Mouse (Mus musculus) layer of hippocampus, postnatal 36 days (tissue): ENCODE data around the gene Nin. TPM values are rescaled to one million over a fixed set of nuclear protein-coding genes. Genes with fewer than 3 reads are reported as not detected.
"Not testable (repeated sequence)": the region's sequence is repeated elsewhere in the genome, so short reads cannot be mapped to it uniquely, and the experiment has no call there.

Source experiments
- DNase-seq, 2 experiments: peaks; one replicate each; pipeline ENCODE4 v3.0.0; 2022
- total RNA-seq, 2 experiments: library from RNA; stranded (reverse); gene quantifications; 2 replicates each; pipeline ENCODE4 v1.2.3; 2021

The Nin gene
- total RNA-seq, result 10 to 100 TPM; 69.8 to 72.7 TPM

DNA sequence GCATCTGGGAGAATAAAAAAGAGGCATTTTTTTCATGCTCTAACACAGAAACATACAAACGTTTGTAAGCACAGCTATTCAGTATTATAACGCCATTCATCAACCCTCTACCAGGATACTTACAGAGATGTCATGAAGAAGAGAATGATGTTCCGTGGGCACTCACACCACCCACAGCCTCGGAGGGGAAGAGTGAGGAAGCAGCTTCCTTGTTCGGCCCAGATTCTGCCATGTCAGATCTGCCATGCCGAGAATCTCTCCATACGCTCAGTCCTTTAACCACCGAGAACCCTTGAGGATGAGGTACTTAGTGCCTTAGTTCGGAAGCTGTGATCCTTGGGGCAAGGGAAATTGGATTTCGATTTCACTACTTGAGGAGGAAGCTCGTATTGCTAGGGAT, at the start of gene Nin:
Nin (minus strand) TSS at position 367 of the 400 bp plus-strand sequence.
- peak in 1 of 2 experiments; percentile 29 for DNase-seq

- DNase-seq, result no peak
Observed at GRCm38 (mm10) chr12:70161057-70161456, 47.5 kb upstream of the Nin start.

DNA sequence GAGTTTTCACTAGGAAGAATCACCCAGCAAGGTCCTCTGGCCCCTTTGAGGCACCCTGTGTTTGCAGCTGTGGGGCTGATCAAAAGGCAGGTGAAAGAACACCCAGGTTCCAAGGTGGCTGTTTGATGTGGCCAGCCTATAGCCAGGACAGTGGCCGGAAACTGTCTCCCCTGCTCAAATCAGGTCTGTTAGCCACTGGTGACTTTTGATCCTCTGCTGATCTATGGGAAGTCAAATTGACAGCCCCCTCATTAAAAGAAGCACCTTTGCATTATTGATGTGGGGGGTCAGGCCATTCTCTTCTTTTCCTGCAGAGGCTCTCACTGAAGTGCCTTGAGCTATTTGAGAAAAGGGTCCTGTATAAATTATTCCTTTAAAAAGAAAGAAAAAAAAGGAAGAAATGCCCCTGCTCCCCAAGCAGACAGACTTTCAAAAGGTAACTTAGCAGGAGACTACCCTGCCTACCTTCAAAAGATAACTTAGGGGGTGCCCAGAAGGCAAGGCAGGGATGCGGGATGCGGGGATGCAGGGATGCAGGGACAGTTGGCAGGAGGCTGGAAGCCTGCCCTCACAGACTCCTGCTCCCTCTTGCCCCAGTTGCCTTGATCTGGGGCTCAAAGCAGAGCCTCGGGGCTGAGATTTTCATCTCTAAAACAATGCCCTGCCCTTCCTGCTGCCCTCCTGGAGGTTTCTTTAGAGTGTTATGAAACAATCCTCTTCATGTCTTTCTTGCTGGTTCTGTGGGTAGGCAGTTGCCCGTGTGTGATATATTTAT, 44.0 kb upstream of the Nin start:
- DNase-seq, result no peak

DNA sequence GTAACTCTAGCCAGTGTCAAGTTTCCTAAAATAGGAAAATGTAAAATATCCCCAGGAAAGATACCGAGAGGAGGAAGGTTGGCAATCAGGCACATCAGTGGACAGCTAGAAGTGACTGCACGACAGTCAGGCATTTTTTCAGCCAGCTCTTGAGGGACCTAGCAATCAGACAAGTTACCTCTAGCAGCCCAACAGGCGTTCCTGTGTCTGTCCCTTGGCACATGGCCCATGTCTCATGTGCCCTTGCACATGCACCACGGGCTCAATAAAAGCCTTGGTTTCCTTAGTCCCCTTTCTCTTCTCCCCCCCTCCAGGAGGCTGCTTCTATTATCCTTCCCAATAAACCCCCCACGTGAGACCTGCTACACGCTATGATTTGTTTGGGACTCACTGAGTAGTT, 42.7 kb upstream of the Nin start:
- no peak for DNase-seq

- DNase-seq, result no peak
Observed at GRCm38 (mm10) chr12:70153842-70154241, 40.3 kb upstream of the Nin start, which contains the start of gene Abhd12b. Gene Abhd12b (plus strand): TSS chr12:70154142.

DNA sequence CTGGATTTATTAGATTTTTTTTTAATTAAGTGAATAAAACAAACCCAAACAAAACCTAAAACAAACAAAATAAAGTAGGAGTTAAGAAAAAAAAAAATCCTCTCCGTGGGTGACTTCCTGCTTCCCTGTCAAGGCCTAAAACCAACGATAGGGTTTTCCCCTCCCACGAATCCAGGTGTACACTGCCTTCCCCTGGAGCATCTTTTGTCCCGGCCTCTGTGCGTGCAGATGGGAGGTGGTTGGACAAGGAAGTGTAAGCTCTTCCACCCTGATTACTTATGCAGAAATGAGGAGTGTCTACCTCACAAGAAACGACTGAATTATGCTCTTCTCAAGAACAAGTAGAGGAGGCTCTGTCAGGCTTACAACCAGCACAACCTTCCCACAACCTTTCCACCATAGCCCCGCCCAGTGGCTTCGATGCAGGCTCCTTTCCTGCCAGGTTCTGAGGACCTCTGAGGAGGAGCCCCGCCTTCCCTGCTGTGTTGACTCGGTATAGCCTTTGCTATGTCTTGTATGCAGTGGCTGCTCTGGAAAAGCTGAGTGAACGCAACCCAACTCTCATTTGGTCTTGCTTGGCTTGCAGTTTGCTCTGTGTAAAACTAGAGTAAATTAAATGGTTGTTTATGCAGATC, 35.2 kb upstream of the Nin start:
- no peak for DNase-seq

DNA sequence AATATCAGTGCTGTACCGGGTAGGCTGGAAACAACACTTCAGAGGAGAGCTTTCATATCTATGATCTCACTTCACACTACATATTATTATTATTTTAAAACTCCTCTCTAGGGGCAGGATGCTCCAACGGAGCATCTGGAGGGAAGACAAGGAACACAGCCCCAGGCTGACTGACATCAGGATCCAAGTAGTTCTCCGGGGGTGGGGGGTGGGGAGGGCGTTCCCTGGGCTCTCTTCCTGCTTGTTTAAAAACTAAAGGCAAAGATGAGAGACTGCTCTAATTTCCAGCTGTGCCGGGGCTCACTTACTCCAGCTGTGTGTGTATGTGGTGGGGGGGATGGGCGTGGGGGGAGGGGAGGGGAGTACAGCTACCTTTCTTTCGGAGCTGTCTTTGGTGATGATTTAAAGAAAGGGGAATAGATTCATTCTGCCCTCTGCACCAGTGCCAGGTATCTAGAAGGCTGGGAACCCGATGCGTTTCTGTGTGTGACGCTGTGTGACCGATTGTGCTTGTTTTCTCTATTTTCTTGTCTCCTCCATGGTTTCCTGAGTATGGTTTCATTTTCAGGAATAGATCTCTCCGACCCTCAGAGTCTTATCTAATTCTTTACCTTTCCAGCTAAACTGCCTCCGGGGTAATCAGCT, 34.6 kb upstream of the Nin start:
- DNase-seq, result no peak

DNA sequence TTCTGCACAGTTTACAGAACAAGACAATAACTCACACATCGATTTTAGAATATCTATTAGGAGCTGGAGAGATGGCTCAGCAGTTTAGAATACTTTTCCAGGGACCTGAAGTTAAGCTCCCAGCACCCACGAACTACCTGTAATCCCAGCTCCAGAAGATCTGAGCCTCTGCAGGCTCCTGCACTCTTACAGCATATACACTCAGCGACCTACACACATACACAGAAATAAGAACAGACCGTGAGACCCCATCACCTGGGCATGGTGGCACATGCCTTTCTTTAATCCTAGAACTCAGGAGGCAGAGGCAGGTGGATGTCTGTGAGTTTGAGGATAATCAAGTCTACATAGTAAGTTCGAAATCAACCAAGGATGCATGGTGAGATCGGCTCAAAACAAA, 32.1 kb upstream of the Nin start:
- DNase-seq, result no peak

- DNase-seq, result peak; percentile 25 to 47
Observed at GRCm38 (mm10) chr12:70144637-70145448, 31.3 kb upstream of the Nin start.

DNA sequence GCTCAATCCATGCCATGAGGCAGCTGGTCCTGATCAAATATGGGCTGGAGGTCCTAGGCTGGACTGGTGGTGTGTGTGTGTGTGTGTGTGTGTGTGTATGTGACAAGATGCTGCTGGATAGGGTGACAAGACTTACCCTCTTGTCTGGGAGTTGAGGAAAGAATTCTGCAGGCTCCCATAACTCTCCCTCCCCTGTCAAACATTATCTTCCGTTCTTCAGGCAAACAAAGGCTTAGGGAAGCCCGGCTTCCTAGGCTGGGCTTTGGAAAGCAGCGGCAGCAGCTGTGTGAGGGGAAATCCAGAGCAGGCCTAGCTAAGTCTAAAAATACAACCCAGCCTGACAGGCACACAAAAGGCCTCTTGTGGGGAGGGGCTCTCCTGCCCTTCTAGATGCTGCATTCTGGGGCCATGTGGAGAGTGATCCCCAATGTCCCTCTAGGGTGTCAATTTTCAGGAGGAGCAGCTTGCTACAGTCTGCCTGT, 30.6 kb upstream of the Nin start:
- DNase-seq, result not testable (repeated sequence)

DNA sequence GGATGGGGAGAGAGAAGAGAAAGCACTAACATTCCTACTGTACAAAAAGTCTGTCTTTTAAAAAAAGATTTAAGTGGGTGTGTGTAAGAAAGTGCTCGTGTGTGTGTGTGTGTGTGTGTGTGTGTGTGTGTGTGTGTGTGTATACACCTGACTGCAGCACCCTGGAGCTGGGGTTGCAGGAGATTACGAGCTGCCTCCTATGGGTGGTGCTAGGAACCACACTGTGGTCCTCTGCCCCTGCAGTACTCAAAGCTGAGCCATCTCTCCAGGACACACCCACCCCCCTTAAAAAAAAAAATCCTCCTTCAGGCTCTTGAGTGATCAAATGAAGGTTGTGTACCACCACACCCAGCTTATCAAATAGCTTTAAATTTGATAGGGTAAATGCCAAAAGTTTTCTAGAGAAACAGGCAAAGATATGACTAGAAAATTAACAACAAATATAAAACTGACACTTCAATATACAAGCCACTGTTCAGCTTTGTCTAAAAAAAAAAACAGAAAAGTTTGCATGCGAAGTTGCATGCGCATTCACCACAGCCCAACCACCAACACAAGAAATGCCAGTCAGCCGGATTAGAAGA, 27.6 kb upstream of the Nin start:
- DNase-seq, result no peak

DNA sequence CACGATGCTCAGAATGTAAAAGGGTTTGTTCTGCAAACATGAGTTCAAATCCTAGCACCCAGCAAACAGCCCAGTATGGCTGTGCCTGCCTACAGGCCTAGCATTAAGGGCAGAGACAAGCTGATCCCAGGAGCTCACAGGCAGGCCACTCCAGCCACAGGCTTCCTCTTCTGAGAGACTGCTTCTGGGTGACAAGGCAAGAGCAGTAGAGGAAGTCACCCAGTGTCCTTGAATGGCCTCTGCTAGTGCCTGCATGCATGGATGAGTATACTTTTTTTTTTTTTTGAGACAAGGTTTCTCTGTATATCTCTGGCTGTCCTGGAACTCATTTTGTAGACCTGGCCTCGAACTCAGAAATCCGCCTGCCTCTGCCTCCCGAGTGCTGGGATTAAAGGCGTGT, 27.0 kb upstream of the Nin start:
- DNase-seq, result no peak

- DNase-seq, result no peak
Observed at GRCm38 (mm10) chr12:70139871-70140270, 26.4 kb upstream of the Nin start.

- DNase-seq, result no peak
Observed at GRCm38 (mm10) chr12:70137626-70138025, 24.1 kb upstream of the Nin start.

GRCm38 (mm10) chr12:70137095-70137494, 23.6 kb upstream of the Nin start:
- DNase-seq, result no peak

DNA sequence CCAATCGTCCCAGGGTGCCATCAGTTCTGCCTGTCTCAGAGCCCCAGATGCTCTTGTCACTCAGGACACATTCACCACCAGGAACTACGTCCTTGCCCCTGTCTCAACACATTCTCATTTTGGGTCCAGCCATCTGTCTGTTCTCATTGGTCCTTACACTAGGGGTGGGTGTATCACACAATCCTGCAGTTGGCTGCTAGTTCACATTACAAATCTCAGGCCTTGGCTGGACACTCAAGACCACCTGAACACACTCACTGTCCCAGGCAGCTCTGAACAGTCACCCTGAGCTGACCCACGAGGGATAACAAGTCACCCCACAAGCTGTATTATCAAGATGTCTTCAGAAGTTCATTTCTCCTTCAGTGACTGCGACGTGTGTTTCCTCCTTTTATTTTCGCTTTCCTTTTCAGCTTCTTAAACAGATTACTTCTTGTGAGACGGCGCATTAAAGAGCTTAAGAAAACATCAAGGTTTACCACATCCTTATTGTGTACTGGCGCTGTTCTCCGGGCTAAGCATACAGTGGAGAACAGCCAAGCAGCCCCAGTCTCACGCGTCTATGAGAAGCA, 22.8 kb upstream of the Nin start:
- DNase-seq, result no peak

DNA sequence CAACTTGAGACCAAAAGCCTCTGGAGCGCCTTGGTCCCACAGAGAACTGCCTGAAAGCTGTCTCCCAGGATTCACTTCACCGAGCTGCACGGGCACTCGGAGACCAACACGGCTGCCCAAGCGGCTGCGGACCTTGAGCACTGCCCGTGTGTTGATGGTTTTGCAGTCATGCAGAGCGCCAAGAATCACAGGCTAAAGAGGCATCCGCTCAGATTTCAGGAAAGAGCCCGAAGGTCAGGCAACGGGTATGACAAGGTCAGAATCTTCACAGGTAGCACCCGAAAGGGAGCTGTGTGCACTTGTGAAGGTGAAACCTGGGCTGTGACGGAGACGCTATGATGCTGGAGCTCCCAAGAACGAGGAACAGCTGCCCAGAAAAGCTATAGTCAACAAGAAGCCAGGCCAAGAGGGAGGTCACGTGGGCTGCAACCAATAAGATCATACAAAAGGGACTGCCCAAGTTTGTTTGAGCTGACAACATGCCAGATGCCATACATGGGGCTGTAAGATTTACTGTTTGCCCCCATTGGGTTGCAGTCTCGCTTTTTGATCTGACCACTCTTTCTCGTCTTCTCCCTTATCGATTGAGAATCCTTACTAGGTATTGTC, 21.2 kb upstream of the Nin start:
- no peak for DNase-seq

- no peak for DNase-seq
Observed at GRCm38 (mm10) chr12:70131042-70131675, 17.6 kb upstream of the Nin start.

DNA sequence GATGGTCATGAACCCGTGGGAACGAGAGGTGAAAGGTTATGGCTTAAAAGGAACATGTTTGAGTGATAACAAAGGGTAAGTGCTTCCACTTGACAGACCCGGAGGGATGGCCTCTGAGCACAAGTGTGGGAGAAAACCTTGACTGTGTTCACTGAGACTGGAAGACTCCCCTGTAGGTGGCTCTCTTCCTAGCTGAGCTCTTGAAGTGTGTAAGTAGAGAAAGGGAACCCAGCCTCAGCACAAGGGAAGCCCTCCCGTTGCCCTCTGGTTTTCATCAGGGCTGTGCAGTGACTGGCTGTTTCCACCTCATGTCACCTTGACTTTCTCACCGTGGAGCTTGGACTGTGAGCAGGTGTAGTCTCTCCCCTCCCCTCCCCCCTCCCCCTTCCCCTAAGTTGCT, 15.6 kb upstream of the Nin start:
- no peak for DNase-seq

DNA sequence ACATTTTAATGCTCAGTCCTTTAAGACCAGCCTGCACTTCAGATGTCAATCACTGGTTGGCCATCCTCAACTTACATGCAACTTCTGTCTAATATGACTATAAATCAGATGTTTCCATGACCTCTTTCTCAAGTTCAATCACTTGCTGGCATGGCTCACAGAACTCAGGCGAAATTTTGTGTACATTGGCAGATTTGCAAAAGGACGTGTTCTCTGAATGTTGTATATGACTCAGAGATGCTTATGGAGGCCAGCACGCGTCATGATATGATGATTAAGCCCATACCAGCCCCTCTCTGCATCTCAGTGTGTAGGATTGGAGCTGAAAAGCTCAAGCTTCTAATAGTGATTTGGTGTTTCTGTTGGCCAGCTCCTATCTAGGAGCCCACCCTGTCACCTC, 13.1 kb upstream of the Nin start:
- DNase-seq, result no peak

GRCm38 (mm10) chr12:70119552-70119951, 6.0 kb upstream of the Nin start:
- DNase-seq, result no peak
